Mouse (Mus musculus) brain, adult 2 months (tissue): ENCODE measurements around the gene Snrk.

Experiments
- DNase-seq: peaks from one replicate; pipeline ENCODE4 v3.0.0; 2011; ENCODE audit warnings: low read depth, low spot score

The Snrk gene

GRCm38 (mm10) chr9:122107701-122108375 lies 9.2 kb upstream of the Snrk start:
- no peak for DNase-seq

DNA sequence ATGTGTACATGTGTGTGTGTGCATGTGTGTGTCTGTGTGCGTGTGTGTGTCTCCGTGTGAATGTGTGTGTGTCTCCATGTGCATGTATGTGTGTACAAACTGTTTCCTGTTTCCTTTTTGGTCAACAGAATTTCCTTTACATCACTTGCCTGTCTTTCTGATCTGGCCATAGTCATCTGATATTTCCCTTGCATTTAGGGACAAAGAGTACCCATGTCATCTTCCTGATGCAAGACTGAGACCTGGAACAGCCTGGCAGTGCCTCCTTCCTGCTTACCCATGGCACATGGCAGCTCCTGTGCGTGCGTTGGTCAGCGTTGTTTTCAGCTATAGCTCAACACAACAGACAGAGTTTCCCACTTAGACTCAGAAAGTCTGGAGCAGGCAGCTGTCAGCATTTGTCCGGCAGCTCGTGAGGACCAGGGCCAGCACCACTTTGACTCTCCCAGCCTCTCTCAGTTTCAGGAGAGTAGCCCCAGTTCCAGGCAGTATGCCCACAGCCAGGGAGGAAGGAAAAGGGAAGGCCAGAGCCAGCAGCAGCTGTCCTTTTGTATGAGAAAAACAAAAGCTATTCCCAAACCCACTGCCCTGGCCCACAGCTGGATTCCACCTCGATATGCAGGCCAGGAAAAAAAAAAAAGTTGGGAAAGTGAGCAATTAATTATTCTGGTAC lies 7.4 kb upstream of the Snrk start:
- no peak for DNase-seq

DNA sequence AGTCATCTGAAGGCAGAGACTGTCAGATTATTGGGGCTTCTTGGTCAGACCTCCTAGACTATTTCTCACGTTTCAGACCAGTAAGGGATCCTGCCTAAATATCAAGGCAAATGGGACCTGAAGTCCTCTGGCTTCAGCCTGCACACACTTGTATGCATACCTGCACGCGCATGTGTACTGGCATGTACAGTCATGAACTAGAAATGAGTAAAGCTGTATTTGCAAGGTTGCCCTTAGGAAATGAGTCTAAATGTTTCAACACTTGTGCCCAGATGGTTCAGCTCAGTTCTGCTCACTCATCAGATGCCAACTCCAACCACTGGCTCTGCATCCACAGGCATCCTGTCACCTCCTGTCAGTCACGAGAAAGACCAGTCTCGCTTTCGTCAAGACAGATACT lies 6.6 kb upstream of the Snrk start:
- no peak for DNase-seq

DNA sequence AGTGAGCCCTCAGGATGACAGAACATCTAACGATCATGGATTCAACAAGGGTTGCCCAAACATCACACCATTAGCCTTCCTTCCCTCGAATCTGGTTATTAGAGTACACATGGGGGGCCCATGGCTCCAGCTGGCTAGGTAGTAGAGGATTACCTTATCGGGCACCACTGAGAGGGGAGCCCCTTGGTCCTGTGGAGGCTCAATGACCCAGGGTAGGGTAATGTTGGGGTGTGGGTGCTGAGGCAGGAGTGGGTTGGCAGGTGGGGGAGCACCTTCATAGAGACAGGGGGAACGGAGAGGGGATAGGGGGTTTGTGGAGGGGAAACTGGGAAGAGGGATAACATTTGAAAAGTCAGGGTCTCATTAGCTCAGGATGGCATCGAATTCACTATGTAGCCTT lies 6.1 kb upstream of the Snrk start:
- no peak for DNase-seq

- no peak for DNase-seq
These were observed 1.5 kb upstream of the Snrk start for GRCm38 (mm10) chr9:122115552-122115951.

- DNase-seq: peak; percentile 49
These were observed 707 bp upstream of the Snrk start for GRCm38 (mm10) chr9:122116359-122116758.

GRCm38 (mm10) chr9:122117692-122118529 lies 845 bp downstream of the Snrk start:
- no peak for DNase-seq

- peak; percentile 91 for DNase-seq
These were observed 3.0 kb downstream of the Snrk start for GRCm38 (mm10) chr9:122120089-122120488.

DNA sequence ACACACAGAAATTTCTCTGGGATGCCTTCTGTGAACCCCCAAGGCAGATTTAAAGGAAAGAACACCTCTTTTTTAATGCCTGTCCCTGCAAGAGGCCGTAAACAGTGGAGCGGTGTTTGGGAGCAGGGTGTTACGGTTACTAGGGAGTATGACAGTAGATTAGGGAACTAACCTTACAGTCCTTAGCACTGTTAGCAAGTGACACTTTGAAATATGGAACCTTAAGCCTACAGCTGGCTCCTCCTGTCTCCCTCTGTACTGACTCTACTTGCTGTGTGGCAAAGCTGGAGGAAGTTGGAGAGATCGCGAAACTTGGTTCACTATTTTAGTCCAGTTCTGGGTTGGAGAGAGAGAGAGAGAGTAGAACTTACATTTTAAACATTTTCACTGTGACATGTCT lies 5.0 kb downstream of the Snrk start:
- DNase-seq: no peak

DNA sequence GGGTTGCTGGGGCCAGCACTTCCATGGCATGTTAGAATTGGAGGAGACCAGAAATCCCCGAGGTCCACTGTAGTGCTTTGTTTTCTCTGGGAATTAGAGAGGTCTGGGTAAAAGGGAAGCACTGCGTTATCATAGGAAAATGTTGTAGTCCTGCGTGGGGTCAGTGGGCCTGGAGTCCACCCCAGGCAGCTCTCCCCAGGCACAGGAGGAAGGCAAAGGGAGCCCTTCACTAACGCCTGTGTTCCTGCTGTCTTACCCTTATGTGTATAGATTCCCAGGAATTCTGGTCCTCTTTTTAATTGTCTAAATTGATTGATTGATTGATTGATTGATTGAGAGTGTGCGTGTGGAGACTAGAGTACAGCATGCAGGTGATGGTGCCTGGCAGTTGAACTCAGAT lies 6.1 kb downstream of the Snrk start:
- no peak for DNase-seq

GRCm38 (mm10) chr9:122125723-122126290 lies 8.7 kb downstream of the Snrk start:
- no peak for DNase-seq

GRCm38 (mm10) chr9:122126790-122127189 lies 9.7 kb downstream of the Snrk start:
- DNase-seq: no peak

- DNase-seq: no peak
These were observed 10.3 kb downstream of the Snrk start for GRCm38 (mm10) chr9:122127271-122127785.

GRCm38 (mm10) chr9:122128686-122129085 lies 11.6 kb downstream of the Snrk start:
- DNase-seq: peak; percentile 51

GRCm38 (mm10) chr9:122130666-122131065 lies 13.6 kb downstream of the Snrk start:
- no peak for DNase-seq

- no peak for DNase-seq
These were observed 15.1 kb downstream of the Snrk start for GRCm38 (mm10) chr9:122132145-122132544.

- no peak for DNase-seq
These were observed 18.2 kb downstream of the Snrk start for GRCm38 (mm10) chr9:122135095-122135884.

- DNase-seq: no peak
These were observed 18.8 kb downstream of the Snrk start for GRCm38 (mm10) chr9:122135885-122136170.

DNA sequence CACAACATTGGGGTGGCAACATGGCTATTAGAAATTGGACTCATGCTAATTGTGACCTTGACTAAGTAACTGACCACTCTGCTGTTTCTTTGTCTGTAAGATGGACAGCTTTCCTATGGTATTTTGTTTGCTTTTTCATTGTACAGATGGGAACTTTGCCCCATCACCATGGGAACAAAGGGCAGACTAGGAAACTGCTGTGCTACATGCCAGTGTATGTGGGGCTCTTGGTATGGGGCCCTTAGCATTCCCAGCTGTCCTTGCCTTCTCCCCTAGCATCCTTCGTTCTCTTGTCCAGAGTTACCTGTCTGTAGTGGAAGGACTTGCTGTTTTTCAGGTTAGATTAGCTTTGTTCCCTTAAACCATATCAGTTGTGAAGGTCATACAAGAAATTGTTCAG lies 20.9 kb downstream of the Snrk start:
- DNase-seq: no peak

DNA sequence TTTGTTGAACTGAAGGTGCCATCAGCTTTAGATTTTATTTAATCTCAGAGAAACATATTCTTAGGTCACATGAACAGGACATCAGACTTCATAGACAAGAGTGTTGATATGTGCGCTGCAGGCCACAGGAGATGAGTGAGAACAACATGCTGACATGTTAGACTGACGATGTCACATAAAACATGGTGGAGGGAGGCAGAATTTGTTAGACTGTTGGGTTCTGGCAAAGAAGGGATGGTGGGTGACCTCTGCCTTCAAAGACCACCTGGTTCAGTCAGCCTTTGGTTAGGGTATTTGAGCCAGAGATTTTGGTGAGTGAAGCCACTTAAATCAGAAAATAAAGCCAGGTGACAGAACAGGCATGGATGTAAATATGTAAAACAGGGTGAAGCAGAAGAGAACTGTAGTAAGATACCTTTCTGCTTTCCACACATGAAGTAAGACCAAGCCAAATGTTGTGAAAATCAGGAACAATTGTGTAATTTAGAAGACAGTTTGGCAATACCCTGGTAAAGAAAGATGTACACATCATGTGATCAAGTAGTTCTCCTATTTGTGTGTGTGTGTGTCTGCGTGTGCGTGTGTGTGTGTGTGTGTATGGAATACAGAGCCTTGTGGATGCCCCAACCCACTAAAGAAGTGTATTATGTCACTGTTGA lies 21.4 kb downstream of the Snrk start:
- no peak for DNase-seq

GRCm38 (mm10) chr9:122139236-122139635 lies 22.2 kb downstream of the Snrk start:
- DNase-seq: no peak
